Mouse (Mus musculus): ENCODE measurements around the gene Krit1. TPM values are rescaled to one million over a fixed set of nuclear protein-coding genes. Genes with fewer than 3 reads are reported as not detected.
"Not testable (repeated sequence)": the region's sequence is repeated elsewhere in the genome, so short reads cannot be mapped to it uniquely, and the experiment has no call there.

Krit1 gene
- 42.2 and 43.0 TPM in 2 replicates for polyA plus RNA-seq (2015; fragmentation: Nextera tagmentation; extraction: Ambion mirVana)

DNA sequence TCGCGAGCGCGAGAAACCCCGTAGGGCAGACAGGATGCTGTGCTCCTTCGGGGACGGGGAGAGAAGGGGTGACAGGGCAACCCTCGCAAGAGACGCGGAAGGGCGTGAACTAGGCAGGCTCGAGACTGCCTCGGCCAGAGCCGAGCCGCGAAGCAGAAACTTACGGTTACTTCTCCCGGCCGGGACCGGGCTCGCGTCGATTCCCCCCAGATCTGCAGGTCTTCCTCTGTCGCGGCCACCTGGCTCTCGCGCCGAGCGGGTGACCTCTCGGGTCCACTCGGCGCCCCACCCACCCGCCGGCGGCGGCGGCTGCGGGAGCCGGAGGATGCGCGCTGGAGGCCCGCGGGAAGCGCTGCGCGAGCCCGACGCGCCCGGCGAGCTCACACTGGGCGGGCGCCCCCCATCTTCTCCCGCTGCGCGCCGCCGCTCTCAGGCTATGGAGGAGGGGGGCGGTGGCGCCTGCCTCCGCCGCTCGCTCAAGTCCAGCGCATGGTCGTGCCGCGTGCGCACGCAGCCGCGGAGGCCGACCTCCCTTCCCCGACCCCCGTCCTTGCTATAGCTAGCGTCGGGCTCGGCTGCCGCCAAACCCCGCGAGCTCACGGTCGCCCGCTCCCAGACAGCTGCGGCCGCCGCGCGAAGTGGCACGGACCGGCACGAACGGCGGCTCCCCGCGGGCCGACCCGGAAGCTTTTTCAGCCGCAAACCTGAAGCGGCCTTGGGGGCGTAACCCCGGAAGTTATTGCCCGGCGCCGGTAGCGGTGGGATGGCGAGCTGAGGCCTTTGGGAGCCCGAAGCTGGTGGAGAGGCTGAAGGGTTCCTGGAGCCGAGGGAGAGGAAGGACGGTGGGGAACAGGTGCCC, at the start of gene Krit1, which contains the start of gene Ankib1:
Gene Krit1, plus strand, starts transcription at position 752 of the 859 bp plus-strand sequence.
Gene Ankib1, minus strand, starts transcription at position 493 of the 859 bp plus-strand sequence.
- H3K27ac ChIP-seq, result peak within 1 kb of the TSS; percentile 90
- peak within 1 kb of the TSS; percentile 86 for H3K9ac ChIP-seq
- 0 out of 2 replicates have a peak, but pooled peaks cover 3% of the 10 kb centered on the region for H3K36me3 ChIP-seq
- H3K4me3 ChIP-seq, result peak within 1 kb of the TSS; percentile 92
- no peaks in the 10 kb centered on the region for H3K9me3 ChIP-seq
- no peaks in the 10 kb centered on the region for H3K27me3 ChIP-seq
- ATAC-seq (ENCODE audit: insufficient number of reproducible peaks, low FRiP score, low TSS enrichment, low read depth), result peak; percentile 95
- no peaks in the 10 kb centered on the region; the same call in 1 of the 2 replicates for H3K4me1 ChIP-seq
- peak within 1 kb of the TSS; percentile 68 for H3K4me2 ChIP-seq
- WGBS, result under 1% methylated on average over 105 of the region's 109 CpGs

GRCm38 (mm10) chr5:3771512-3771911, 31.5 kb upstream of the Krit1 start:
- no peaks in the 10 kb centered on the region for H3K27me3 ChIP-seq
- H3K4me1 ChIP-seq, result peaks cover 4% of the 10 kb centered on the region; the same call in 1 of the 2 replicates
- no peak overlapping the region for H3K9ac ChIP-seq
- 50% methylated on average over 3 of the region's 3 CpGs for WGBS
- no peak overlapping the region for H3K4me2 ChIP-seq
- H3K9me3 ChIP-seq, result no peaks in the 10 kb centered on the region
- H3K36me3 ChIP-seq, result 0 out of 2 replicates have a peak, but pooled peaks cover 5% of the 10 kb centered on the region
- H3K4me3 ChIP-seq, result no peak overlapping the region
- H3K27ac ChIP-seq, result no peak overlapping the region
- ATAC-seq (ENCODE audit: insufficient number of reproducible peaks, low FRiP score, low TSS enrichment, low read depth), result no peak

- Histone ChIP-seq H3K27me3 (no peaks in the 10 kb centered on the region), H3K27ac (no peak overlapping the region), H3K36me3 (0 out of 2 replicates have a peak, but pooled peaks cover 5% of the 10 kb centered on the region), H3K4me3 (no peak overlapping the region), H3K9ac (no peak overlapping the region), H3K4me2 (no peak overlapping the region), H3K9me3 (no peaks in the 10 kb centered on the region), H3K4me1 (peaks cover 4% of the 10 kb centered on the region; the same call in 1 of the 2 replicates)
- 53% methylated on average over 3 of the region's 3 CpGs for WGBS
- no peak for ATAC-seq (ENCODE audit: insufficient number of reproducible peaks, low FRiP score, low TSS enrichment, low read depth)
These were observed 31.0 kb upstream of the Krit1 start for GRCm38 (mm10) chr5:3772017-3772416.

DNA sequence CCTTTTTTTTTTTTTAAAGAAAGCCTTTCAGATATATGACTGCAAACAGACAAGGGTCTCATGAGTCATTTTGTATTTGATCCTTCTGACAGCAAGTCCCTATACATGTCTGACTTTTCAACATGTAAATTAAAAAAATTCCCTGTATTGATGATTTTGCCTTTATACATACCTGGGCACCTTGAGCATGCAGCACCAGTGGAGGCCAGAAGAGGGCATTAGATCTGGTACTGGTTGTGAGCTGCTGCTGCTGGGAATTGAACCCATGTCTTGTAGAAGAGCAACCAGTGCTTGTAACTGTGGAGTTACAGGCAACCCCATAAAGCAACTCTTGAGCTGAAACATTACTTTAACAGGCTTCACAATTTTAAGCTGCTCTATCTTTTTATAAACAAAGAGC, 20.3 kb upstream of the Krit1 start:
- ATAC-seq (ENCODE audit: insufficient number of reproducible peaks, low FRiP score, low TSS enrichment, low read depth), result no peak

DNA sequence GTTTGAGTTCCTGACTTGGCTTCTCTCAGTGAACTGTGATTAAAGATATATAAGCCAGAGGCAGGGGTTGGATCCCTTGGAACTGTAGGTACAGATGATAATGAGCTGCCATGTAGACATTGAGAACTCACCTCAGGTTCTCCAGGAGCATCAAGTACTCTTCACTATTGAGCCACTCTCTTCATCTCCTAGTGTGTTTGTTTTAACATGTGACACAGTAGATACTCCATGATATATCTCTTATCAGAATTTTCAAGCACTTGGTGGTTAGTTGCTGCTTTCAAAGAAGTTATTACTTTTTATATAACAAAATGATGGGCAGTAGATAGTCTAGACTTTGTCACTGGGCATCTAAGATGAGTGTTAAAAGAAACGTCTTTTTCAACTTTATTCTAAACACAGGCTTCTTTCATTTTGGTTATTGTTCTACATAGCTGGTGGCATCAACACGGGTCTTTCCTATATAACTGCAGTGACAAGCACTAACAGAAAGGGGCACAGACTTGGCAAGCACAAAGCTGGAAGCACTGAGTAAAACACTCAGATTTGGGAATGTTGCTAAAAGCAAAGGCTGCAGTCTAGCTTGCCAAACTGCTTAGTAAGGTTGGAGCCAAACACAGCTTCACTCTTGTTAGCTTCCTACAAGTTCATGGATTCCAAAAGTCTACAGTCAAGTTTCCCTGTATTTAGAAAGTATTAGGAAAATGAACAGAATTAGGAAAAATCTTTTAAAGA, 18.9 kb upstream of the Krit1 start:
- Histone ChIP-seq H3K4me2 (no peak overlapping the region), H3K9me3 (no peaks in the 10 kb centered on the region), H3K27me3 (no peaks in the 10 kb centered on the region), H3K4me3 (no peak overlapping the region), H3K27ac (no peak overlapping the region), H3K9ac (no peak overlapping the region), H3K4me1 (no peaks in the 10 kb centered on the region), H3K36me3 (no peaks in the 10 kb centered on the region)
- WGBS, result 88% methylated on average over 2 of the region's 2 CpGs
- ATAC-seq (ENCODE audit: insufficient number of reproducible peaks, low FRiP score, low TSS enrichment, low read depth), result no peak

More for the DNA sequence above, 20.3 kb upstream of the Krit1 start:
- Histone ChIP-seq H3K27ac (no peak overlapping the region), H3K4me2 (no peak overlapping the region), H3K4me3 (no peak overlapping the region), H3K9ac (no peak overlapping the region), H3K4me1 (no peaks in the 10 kb centered on the region), H3K9me3 (no peaks in the 10 kb centered on the region), H3K27me3 (no peaks in the 10 kb centered on the region), H3K36me3 (no peaks in the 10 kb centered on the region)

DNA sequence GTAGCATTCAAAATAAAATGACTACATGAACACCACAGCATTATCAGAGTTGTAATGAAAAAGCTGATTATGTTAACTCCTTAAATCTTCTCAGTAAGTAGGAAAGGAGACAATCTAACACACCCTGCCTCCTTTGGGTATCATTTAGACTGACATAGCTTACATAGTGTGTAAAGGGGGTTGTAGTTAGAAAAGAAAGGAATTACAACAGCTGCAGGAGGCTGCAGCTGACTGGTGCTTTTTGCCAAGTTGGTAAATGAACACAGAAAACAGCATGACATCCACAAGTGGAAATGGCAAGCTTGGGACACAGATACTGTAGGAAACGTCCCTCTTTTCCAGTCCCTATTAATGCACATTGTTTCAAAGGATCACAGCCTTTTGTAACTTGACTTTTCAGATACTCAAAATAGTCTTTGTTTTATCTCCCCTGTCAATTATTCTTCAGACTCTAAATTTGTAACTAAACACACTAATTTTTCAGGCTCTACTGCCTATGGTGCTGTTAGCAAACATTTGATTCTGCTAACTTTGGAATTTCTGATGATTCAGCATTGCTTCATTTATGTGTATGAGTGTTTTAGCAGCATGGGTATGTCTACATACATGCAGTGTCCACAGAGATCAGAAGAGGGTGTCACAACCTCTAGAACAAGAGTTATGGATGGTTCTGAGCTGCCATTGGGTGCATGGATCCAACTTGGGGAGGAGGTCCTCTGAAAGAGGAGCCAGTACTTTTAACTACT, 18.1 kb upstream of the Krit1 start:
- H3K27me3 ChIP-seq, result no peaks in the 10 kb centered on the region
- no peak overlapping the region for H3K4me2 ChIP-seq
- H3K27ac ChIP-seq, result no peak overlapping the region
- no peaks in the 10 kb centered on the region for H3K36me3 ChIP-seq
- H3K4me3 ChIP-seq, result no peak overlapping the region
- 65% methylated on average over 1 of the region's 1 CpGs for WGBS
- no peak overlapping the region for H3K9ac ChIP-seq
- H3K9me3 ChIP-seq, result no peaks in the 10 kb centered on the region
- no peaks in the 10 kb centered on the region for H3K4me1 ChIP-seq
- ATAC-seq (ENCODE audit: insufficient number of reproducible peaks, low FRiP score, low TSS enrichment, low read depth), result no peak

DNA sequence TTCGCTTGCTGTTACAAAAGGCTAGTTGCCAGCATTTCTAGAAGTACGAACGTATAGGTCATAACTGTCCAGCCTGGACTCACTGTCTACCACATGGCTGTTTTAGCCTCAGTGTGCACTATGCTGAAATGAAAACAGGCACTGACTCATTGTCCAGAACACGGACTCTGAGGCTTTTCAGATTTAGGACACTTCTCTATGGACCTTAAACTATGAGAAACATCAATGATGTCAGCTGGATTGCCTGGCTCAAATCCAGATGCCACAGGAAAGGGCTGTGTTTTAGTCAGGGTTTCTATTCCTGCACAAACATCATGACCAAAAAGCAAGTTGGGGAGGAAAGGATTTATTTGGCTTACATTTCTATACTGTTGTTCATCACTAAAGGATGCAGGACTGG, 15.4 kb upstream of the Krit1 start:
- ATAC-seq (ENCODE audit: insufficient number of reproducible peaks, low FRiP score, low TSS enrichment, low read depth), result no peak
- no peaks in the 10 kb centered on the region for H3K4me1 ChIP-seq
- no peaks in the 10 kb centered on the region for H3K27me3 ChIP-seq
- H3K36me3 ChIP-seq, result no peaks in the 10 kb centered on the region
- no peaks in the 10 kb centered on the region for H3K9me3 ChIP-seq
- no peak overlapping the region for H3K4me2 ChIP-seq
- H3K9ac ChIP-seq, result no peak overlapping the region
- H3K27ac ChIP-seq, result no peak overlapping the region
- H3K4me3 ChIP-seq, result no peak overlapping the region
- 77% methylated on average over 4 of the region's 4 CpGs for WGBS

DNA sequence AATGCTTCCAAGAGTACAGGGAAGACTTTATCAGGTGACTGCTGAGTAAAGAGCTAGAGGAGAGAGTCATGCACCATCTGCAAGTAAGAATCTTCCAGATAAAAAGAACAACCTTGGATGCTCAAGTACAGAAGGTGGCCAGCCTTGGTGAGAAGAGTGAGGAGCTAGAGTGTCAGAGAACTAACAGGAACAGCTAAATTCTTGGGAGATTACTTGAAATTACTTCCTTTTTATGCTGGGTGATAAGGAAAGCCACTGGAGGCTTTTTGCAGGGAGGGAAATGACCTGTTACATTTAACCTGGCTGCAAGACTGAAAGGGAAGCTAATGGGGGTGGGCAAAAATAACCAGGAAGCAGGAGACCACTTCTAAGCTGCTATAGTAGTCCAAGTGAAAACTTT, 11.9 kb upstream of the Krit1 start:
- Histone ChIP-seq H3K9me3 (no peaks in the 10 kb centered on the region), H3K9ac (no peak overlapping the region), H3K27ac (no peak overlapping the region), H3K27me3 (no peaks in the 10 kb centered on the region), H3K4me3 (no peak overlapping the region), H3K36me3 (no peaks in the 10 kb centered on the region), H3K4me1 (no peaks in the 10 kb centered on the region), H3K4me2 (no peak overlapping the region)
- ATAC-seq (ENCODE audit: insufficient number of reproducible peaks, low FRiP score, low TSS enrichment, low read depth), result no peak

GRCm38 (mm10) chr5:3797101-3797500, 5.9 kb upstream of the Krit1 start:
- not testable (repeated sequence) for H3K27me3 ChIP-seq; H3K4me2 ChIP-seq; H3K9ac ChIP-seq; H3K4me1 ChIP-seq; H3K4me3 ChIP-seq; H3K9me3 ChIP-seq; ATAC-seq (ENCODE audit: insufficient number of reproducible peaks, low FRiP score, low TSS enrichment, low read depth); H3K36me3 ChIP-seq; H3K27ac ChIP-seq
- WGBS, result 93% methylated on average over 2 of the region's 2 CpGs

- not testable (repeated sequence) for ATAC-seq (ENCODE audit: insufficient number of reproducible peaks, low FRiP score, low TSS enrichment, low read depth); H3K4me2 ChIP-seq; H3K9ac ChIP-seq; H3K27ac ChIP-seq; H3K4me1 ChIP-seq; H3K4me3 ChIP-seq; H3K9me3 ChIP-seq; H3K36me3 ChIP-seq; H3K27me3 ChIP-seq
These were observed 4.3 kb upstream of the Krit1 start for GRCm38 (mm10) chr5:3798656-3799055.

DNA sequence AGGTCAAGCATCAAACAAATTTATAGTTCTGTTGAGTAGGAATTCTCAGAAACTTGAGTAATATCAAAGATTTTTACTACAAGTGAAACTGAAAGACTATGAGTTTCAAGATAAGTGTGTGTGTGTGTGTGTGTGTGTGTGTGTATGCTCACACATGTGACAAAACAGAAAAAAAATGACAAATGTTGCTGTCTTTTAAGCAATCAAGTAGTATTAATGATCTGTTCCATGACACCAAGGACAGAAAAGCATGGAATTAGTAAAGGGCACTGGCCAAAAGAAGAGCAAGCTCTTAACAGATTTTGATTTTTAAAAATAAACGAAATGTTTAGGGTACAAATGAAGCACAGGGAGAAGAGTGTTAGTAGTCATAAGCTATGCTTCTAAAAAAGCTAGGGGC, 2.9 kb upstream of the Krit1 start:
- Histone ChIP-seq H3K36me3 (no peaks in the 10 kb centered on the region), H3K4me1 (no peaks in the 10 kb centered on the region; the same call in 1 of the 2 replicates), H3K9ac (no peak overlapping the region), H3K9me3 (no peaks in the 10 kb centered on the region), H3K4me3 (no peak overlapping the region), H3K27me3 (no peaks in the 10 kb centered on the region), H3K27ac (no peak overlapping the region), H3K4me2 (no peak overlapping the region)
- no peak for ATAC-seq (ENCODE audit: insufficient number of reproducible peaks, low FRiP score, low TSS enrichment, low read depth)
- 81% methylated on average over 1 of the region's 1 CpGs for WGBS
